Mouse (Mus musculus) gastrocnemius, postnatal 14 days (tissue): Measurements from ENCODE around the gene Gm44579. TPM values are rescaled to one million over a fixed set of nuclear protein-coding genes. Genes with fewer than 3 reads are reported as not detected.

Experiments
- DNase-seq: peaks from one replicate; pipeline ENCODE4 v3.0.0; 2021; ENCODE audit warnings: mixed read lengths
- intact Hi-C: fragments of 180-260 bp; cut with DNase I; formaldehyde crosslinking; loops from one replicate; pipeline ENCODE4 v1.15.1; 2025; ENCODE audit warnings: low total_unique reads
- total RNA-seq, 2 experiments: library from RNA; stranded (reverse); gene quantifications; 2 replicates each; pipeline ENCODE4 v1.2.3; 2021

Gene Gm44579
- total RNA-seq, 2 experiments from 2014 or later, result not detected

GRCm38 (mm10) chr15:98144861-98145507 is 75.8 kb downstream of the Gm44579 start:
- peak; percentile 54 for DNase-seq
- intact Hi-C loops, result no loop called here

GRCm38 (mm10) chr15:98142515-98142914 is 78.3 kb downstream of the Gm44579 start:
- intact Hi-C loops, result no loop called here
- DNase-seq, result no peak

DNA sequence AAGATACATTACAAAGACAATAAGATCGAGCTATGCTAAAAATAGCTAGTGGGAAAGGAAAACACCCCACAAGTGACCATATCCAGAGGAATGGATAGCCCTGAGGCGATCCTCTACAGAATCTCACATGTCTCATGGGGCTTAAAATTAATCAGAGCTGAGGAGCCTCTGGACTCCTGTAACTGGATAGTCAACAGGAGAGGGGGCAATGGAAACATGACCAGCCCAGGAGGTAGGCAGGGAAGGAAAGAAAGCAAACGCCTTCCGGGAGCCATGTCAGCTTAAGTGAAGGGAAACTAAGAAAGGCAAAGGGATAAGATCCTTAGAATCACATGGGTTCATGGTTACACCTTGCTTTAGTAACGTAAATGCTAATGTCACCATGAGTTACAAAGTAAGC is 80.0 kb downstream of the Gm44579 start:
- no peak for DNase-seq
- intact Hi-C loops, result no loop called here

GRCm38 (mm10) chr15:98139763-98140162 is 81.0 kb downstream of the Gm44579 start:
- DNase-seq, result no peak
- intact Hi-C loops, result no loop called here

- intact Hi-C loops, result no loop called here
- no peak for DNase-seq
These were observed 83.9 kb downstream of the Gm44579 start for GRCm38 (mm10) chr15:98136871-98137270.

Other genes starting within 250 kb of the Gm44579 start
- 10 to 100 TPM; 21.8 to 23.5 TPM for gene Col2a1, start 216.3 kb downstream of the Gm44579 start, total RNA-seq
- 1,000 to 10,000 TPM; 1,399 to 1,520 TPM for gene Pfkm, start 128.4 kb downstream of the Gm44579 start, total RNA-seq
- 1 to 10 TPM; 6.8 to 7.0 TPM for gene Senp1, start 127.2 kb downstream of the Gm44579 start, total RNA-seq
- 100 to 1,000 TPM; 146 to 157 TPM for gene Asb8, start 55.4 kb downstream of the Gm44579 start, total RNA-seq
- not detected for gene Ccdc184, start 53.8 kb downstream of the Gm44579 start, total RNA-seq
- gene Olfr288, start 25.4 kb downstream of the Gm44579 start, total RNA-seq, result not detected
- not detected for gene Olfr287, start 79 bp upstream of the Gm44579 start, total RNA-seq
- not detected for gene Olfr286, start 13.5 kb upstream of the Gm44579 start, total RNA-seq
- not detected for gene H1fnt, start 36.3 kb upstream of the Gm44579 start, total RNA-seq
- 10 to 100 TPM; 12.3 to 14.9 TPM for gene Zfp641, start 75.2 kb upstream of the Gm44579 start, total RNA-seq
- not detected for gene Olfr285, start 96.4 kb upstream of the Gm44579 start, total RNA-seq
- gene Olfr284, start 120.0 kb upstream of the Gm44579 start, total RNA-seq, result not detected
- gene Olfr283, start 160.0 kb upstream of the Gm44579 start, total RNA-seq, result not detected
- gene Olfr282, start 210.2 kb upstream of the Gm44579 start, total RNA-seq, result not detected
- not detected for gene Olfr281, start 231.6 kb upstream of the Gm44579 start, total RNA-seq
- gene OR5BS1P, start 248.9 kb upstream of the Gm44579 start, total RNA-seq, result not detected